Mouse (Mus musculus) layer of hippocampus, adult 18-20 months (tissue): ENCODE data around the gene Med15. TPM values are rescaled to one million over a fixed set of nuclear protein-coding genes. Genes with fewer than 3 reads are reported as not detected.

ENCODE experiments used
- DNase-seq, 2 experiments: peaks; one replicate each; pipeline ENCODE4 v3.0.0; 2022; ENCODE audit warnings: low spot score in 2 of 2
- total RNA-seq, 2 experiments: library from RNA; stranded (reverse); gene quantifications; 2 replicates each; pipeline ENCODE4 v1.2.3; 2021

The Med15 gene
- total RNA-seq, 2 experiments from 2014 or later, result 68.5 to 76.3 TPM

GRCm38 (mm10) chr16:17733646-17734045 lies 955 bp upstream of the Med15 start:
- no peak for DNase-seq

- DNase-seq, result no peak
Observed at GRCm38 (mm10) chr16:17732431-17732830, 260 bp downstream of the Med15 start.

- no peak for DNase-seq
Observed at GRCm38 (mm10) chr16:17732021-17732420, 670 bp downstream of the Med15 start.

- DNase-seq, result no peak
Observed at GRCm38 (mm10) chr16:17729974-17730373, 2.7 kb downstream of the Med15 start.

- DNase-seq, result peak in 1 of 2 experiments; percentile 22
Observed at GRCm38 (mm10) chr16:17727179-17727861, 5.4 kb downstream of the Med15 start.

GRCm38 (mm10) chr16:17724448-17724847 lies 8.2 kb downstream of the Med15 start:
- DNase-seq, result no peak

GRCm38 (mm10) chr16:17723325-17723626 lies 9.4 kb downstream of the Med15 start:
- DNase-seq, result no peak

GRCm38 (mm10) chr16:17722461-17723324 lies 10.0 kb downstream of the Med15 start:
- DNase-seq, result peak; percentile 88 to 95

GRCm38 (mm10) chr16:17721822-17722460 lies 10.8 kb downstream of the Med15 start:
- DNase-seq, result peak; percentile 31 to 46

GRCm38 (mm10) chr16:17721114-17721808 lies 11.4 kb downstream of the Med15 start:
- DNase-seq, result no peak

- no peak for DNase-seq
Observed at GRCm38 (mm10) chr16:17717791-17718190, 14.9 kb downstream of the Med15 start.

- no peak for DNase-seq
Observed at GRCm38 (mm10) chr16:17707541-17707940, 25.1 kb downstream of the Med15 start.

GRCm38 (mm10) chr16:17701043-17701405 lies 31.7 kb downstream of the Med15 start:
- no peak for DNase-seq

GRCm38 (mm10) chr16:17700386-17701042 lies 32.2 kb downstream of the Med15 start:
- DNase-seq, result no peak

- DNase-seq, result no peak
Observed at GRCm38 (mm10) chr16:17694860-17695259, 37.8 kb downstream of the Med15 start.

GRCm38 (mm10) chr16:17669886-17670285 lies 62.8 kb downstream of the Med15 start:
- DNase-seq, result no peak

GRCm38 (mm10) chr16:17665568-17665967 lies 67.1 kb downstream of the Med15 start:
- DNase-seq, result no peak

GRCm38 (mm10) chr16:17656212-17656871 lies 76.3 kb downstream of the Med15 start:
- no peak for DNase-seq

- DNase-seq, result no peak
Observed at GRCm38 (mm10) chr16:17654188-17654795, 78.4 kb downstream of the Med15 start.

- DNase-seq, result no peak
Observed at GRCm38 (mm10) chr16:17653601-17654000, 79.1 kb downstream of the Med15 start.
